ENCODE assay signal across 8 mouse cellular contexts in genomic region chr7:139246931-139247880, GRCm38 (mm10). TPM values are rescaled to one million over a fixed set of nuclear protein-coding genes. Genes with fewer than 3 reads are reported as not detected.
A peak's percentile ranks its signal among the peaks of the same experiment; 100 is the strongest.
DNase-seq lines count a peak whose midpoint lies in the region; ATAC-seq and TF ChIP-seq lines count a peak whose summit lies in the region.

No protein-coding gene starts in this region.

- 0 out of 2 replicates have a peak, but pooled peaks cover 3% of the 10 kb centered on the region for H3K27me3 ChIP-seq in ES-Bruce4 (ENCODE audit: control insufficient read depth, insufficient read depth, low read length, poor library complexity, severe bottlenecking)
- no peaks in the 10 kb centered on the region; the same call in 1 of the 2 replicates for H3K27me3 ChIP-seq in forebrain, postnatal 0 days (ENCODE audit: insufficient read depth, low read length)

- peak overlapping the region; percentile 83 for H3K4me3 ChIP-seq in ES-Bruce4 (ENCODE audit: low read depth, low read length)
- peak overlapping the region; percentile 95 for H3K4me3 ChIP-seq in brown adipose tissue, adult 24 weeks (ENCODE audit: insufficient read depth, low read depth, low read length)
- H3K4me3 ChIP-seq in forebrain, postnatal 0 days (ENCODE audit: low read depth, low read length), result peak overlapping the region; percentile 65

- H3K36me3 ChIP-seq in ES-Bruce4 (ENCODE audit: control insufficient read depth, insufficient read depth, low read length, poor library complexity, severe bottlenecking), result no peaks in the 10 kb centered on the region
- H3K36me3 ChIP-seq in forebrain, postnatal 0 days (ENCODE audit: insufficient read depth), result no peaks in the 10 kb centered on the region

- no peak for TF ChIP-seq CTCF in ES-Bruce4 (IDR thresholded peaks at IDR 0.05; ENCODE audit: low read depth, low read length)
- TF ChIP-seq CTCF in forebrain, postnatal 0 days (IDR thresholded peaks at IDR 0.05; ENCODE audit: low read depth), result no peak

- H3K4me1 ChIP-seq in ES-Bruce4 (ENCODE audit: control insufficient read depth, insufficient read depth, low read length), result no peaks in the 10 kb centered on the region
- H3K4me1 ChIP-seq in brown adipose tissue, adult 24 weeks (ENCODE audit: control insufficient read depth, insufficient read depth, insufficient read length, low read length), result peaks cover 31% of the 10 kb centered on the region
- peaks cover 22% of the 10 kb centered on the region for H3K4me1 ChIP-seq in forebrain, postnatal 0 days (ENCODE audit: insufficient read depth)

- 0 out of 2 replicates have a peak overlapping the region, but pooled peaks have one; percentile 5 for H3K27ac ChIP-seq in ES-Bruce4 (ENCODE audit: insufficient read depth, low read length)
- peak overlapping the region; percentile 92 for H3K27ac ChIP-seq in brown adipose tissue, adult 24 weeks (replicated peaks; ENCODE audit: low read depth, low read length)
- no peak overlapping the region for H3K27ac ChIP-seq in forebrain, postnatal 0 days (ENCODE audit: low read depth, low read length)

- H3K9me3 ChIP-seq in ES-Bruce4 (replicated peaks; ENCODE audit: control insufficient read depth, insufficient read depth, low read length, poor library complexity, severe bottlenecking), result no peaks in the 10 kb centered on the region
- no peaks in the 10 kb centered on the region for H3K9me3 ChIP-seq in forebrain, postnatal 0 days (ENCODE audit: low read length)

- TF ChIP-seq EP300 in ES-Bruce4 (IDR thresholded peaks at IDR 0.05; ENCODE audit: insufficient read depth, low read depth, low read length), result 0 out of 2 replicates have a peak, but pooled peaks have one; percentile 13

- no peak for DNase-seq in forebrain, postnatal 0 days
- peak; percentile 82 for DNase-seq in layer of hippocampus, adult 9-11 months
- DNase-seq in lung, postnatal 14 days, result peak; percentile 62
- peak; percentile 76 for DNase-seq in right cerebral cortex, adult 18-20 months
- DNase-seq in c-Kit-positive CD71-positive TER-119-positive erythroid progenitor cells, embryonic 14.5 days (ENCODE audit: low spot score), result no peak

- TF ChIP-seq POLR2A in ES-Bruce4 (IDR thresholded peaks at IDR 0.05; ENCODE audit: insufficient read depth, low read length), result no peak

- H3K4me2 ChIP-seq in forebrain, postnatal 0 days (ENCODE audit: low read depth), result peak overlapping the region; percentile 98

- peak; percentile 51 for ATAC-seq in forebrain, postnatal 0 days
- peak; percentile 13 to 20; a peak in 2 of 4 replicates for ATAC-seq in hematopoietic stem cell, adult 5-6 weeks (replicated peaks in 1 of 2; ENCODE audit: insufficient read depth in 1 of 2, low FRiP score in 2 of 2, low TSS enrichment in 1 of 2, low read depth in 1 of 2, poor library complexity in 2 of 2, severe bottlenecking in 2 of 2)

- WGBS in forebrain, postnatal 0 days, result 8% methylated on average over 38 of the region's 38 CpGs

- peak overlapping the region; percentile 94 for H3K9ac ChIP-seq in ES-Bruce4 (ENCODE audit: low read depth, poor library complexity, severe bottlenecking)
- peak overlapping the region; percentile 72 for H3K9ac ChIP-seq in forebrain, postnatal 0 days

RNA-seq across cellular contexts. Expression of gene Pwwp2b, which starts 1.1 kb away (rescaled TPM):
- polyA plus RNA-seq in ES-Bruce4 (2011; ENCODE audit: insufficient read depth, insufficient read length, low read depth, missing spikeins), result 7.5 and 8.3 TPM in 2 replicates
- 4.5 and 9.4 TPM in 2 replicates for polyA plus RNA-seq in brown adipose tissue, adult 24 weeks (2012; ENCODE audit: insufficient read depth, insufficient read length, missing spikeins)
- 4.3 and 5.4 TPM in 2 replicates for total RNA-seq in forebrain, postnatal 0 days (2014; rRNA removed)
- polyA plus RNA-seq in forebrain, postnatal 0 days (2015; fragmentation: Nextera tagmentation; extraction: Ambion mirVana), result 5.6 and 6.3 TPM in 2 replicates
- 4.1 and 7.5 TPM in 2 replicates for total RNA-seq in hematopoietic stem cell, adult 5-6 weeks (2017)

RNA-seq across cellular contexts. Expression of gene Stk32c, which starts 34.1 kb away (rescaled TPM):
- 0.42 and 0.70 TPM in 2 replicates for polyA plus RNA-seq in ES-Bruce4 (2011; ENCODE audit: insufficient read depth, insufficient read length, low read depth, missing spikeins)
- polyA plus RNA-seq in brown adipose tissue, adult 24 weeks (2012; ENCODE audit: insufficient read depth, insufficient read length, missing spikeins), result not detected in 2 replicates
- total RNA-seq in forebrain, postnatal 0 days (2014; rRNA removed), result 26.3 and 30.7 TPM in 2 replicates
- polyA plus RNA-seq in forebrain, postnatal 0 days (2015; fragmentation: Nextera tagmentation; extraction: Ambion mirVana), result 1.7 and 2.8 TPM in 2 replicates
- total RNA-seq in hematopoietic stem cell, adult 5-6 weeks (2017), result not detected in 2 replicates

RNA-seq across cellular contexts. Expression of gene Lrrc27, which starts 34.4 kb away (rescaled TPM):
- 6.4 and 7.3 TPM in 2 replicates for polyA plus RNA-seq in ES-Bruce4 (2011; ENCODE audit: insufficient read depth, insufficient read length, low read depth, missing spikeins)
- 8.5 and 27.2 TPM in 2 replicates for polyA plus RNA-seq in brown adipose tissue, adult 24 weeks (2012; ENCODE audit: insufficient read depth, insufficient read length, missing spikeins)
- total RNA-seq in forebrain, postnatal 0 days (2014; rRNA removed), result 2.5 and 8.1 TPM in 2 replicates
- 4.2 and 5.1 TPM in 2 replicates for polyA plus RNA-seq in forebrain, postnatal 0 days (2015; fragmentation: Nextera tagmentation; extraction: Ambion mirVana)
- 2.8 and 9.5 TPM in 2 replicates for total RNA-seq in hematopoietic stem cell, adult 5-6 weeks (2017)

Comparison
In these comparisons a context has a peak if more than half of its experiments do, and no peak if none do; other contexts are left out.
1. DNase-seq: peak in layer of hippocampus, adult 9-11 months (single experiment), lung, postnatal 14 days (single experiment) and right cerebral cortex, adult 18-20 months (single experiment); none in forebrain, postnatal 0 days (single experiment) and c-Kit-positive CD71-positive TER-119-positive erythroid progenitor cells, embryonic 14.5 days (single experiment).
2. Peak in every context shown above with its lines, with median percentiles within 50 percentile points of each other: H3K4me3 ChIP-seq.